Comparison of ENCODE assay signal across 21 mouse cellular contexts in the genomic region with DNA sequence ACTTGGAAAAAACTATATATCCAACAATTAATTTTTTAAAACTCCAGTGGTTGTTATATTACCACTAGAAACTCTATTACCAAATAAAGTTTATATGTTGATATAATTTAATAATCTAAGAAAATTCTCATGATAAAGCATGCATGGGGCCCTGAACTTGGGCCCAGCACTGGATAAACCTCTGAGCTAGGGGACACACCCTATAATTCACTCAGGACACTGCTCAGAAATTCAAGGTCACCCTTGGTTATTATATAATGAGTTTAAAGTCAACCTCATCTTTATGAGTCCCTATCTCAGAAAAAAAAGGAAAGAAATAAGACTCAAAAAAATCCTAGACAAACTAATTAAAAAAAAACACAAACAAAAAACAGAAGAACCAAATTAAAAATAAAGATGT. TPM values are rescaled to one million over a fixed set of nuclear protein-coding genes. Genes with fewer than 3 reads are reported as not detected.
A peak's percentile ranks its signal among the peaks of the same experiment; 100 is the strongest.
DNase-seq lines count a peak whose midpoint lies in the region; ATAC-seq and TF ChIP-seq lines count a peak whose summit lies in the region.
"Had no signal": no experiment of that assay in that cellular context is flagged by ENCODE, and none has a peak within 500 bp of the region (broad histone marks: within the 10 kb centered on the region; RNA-seq: fewer than 3 reads in every experiment).

No protein-coding gene starts in this region.

- no peaks in the 10 kb centered on the region for H3K4me1 ChIP-seq in intestine, embryonic 15.5 days (replicated peaks)
- no peaks in the 10 kb centered on the region for H3K4me1 ChIP-seq in intestine, postnatal 0 days (replicated peaks; ENCODE audit: control insufficient read depth, insufficient read depth, low read length)
- H3K4me1 ChIP-seq in intestine, embryonic 16.5 days (ENCODE audit: control insufficient read depth, insufficient read depth, low read length), result no peaks in the 10 kb centered on the region

- no peaks in the 10 kb centered on the region for H3K36me3 ChIP-seq in intestine, embryonic 15.5 days
- H3K36me3 ChIP-seq in intestine, postnatal 0 days (ENCODE audit: control insufficient read depth, insufficient read depth), result no peaks in the 10 kb centered on the region
- no peaks in the 10 kb centered on the region for H3K36me3 ChIP-seq in intestine, embryonic 16.5 days (ENCODE audit: control insufficient read depth, insufficient read depth, low read length)

- peak; percentile 35 for DNase-seq in heart, adult 11 months
- no peak for DNase-seq in heart, adult 18-20 months
- no peak for DNase-seq in left cerebral cortex, adult 9 months (ENCODE audit: low spot score in 2 of 2)
- DNase-seq: adrenal gland, adult 2 months; adrenal gland, adult 8-10 months; adrenal gland, postnatal 10 days; adrenal gland, postnatal 14 days; adrenal gland, postnatal 25 days; adrenal gland, postnatal 36 days; B cell, adult 2 months; cerebellum, adult 11 months; cerebellum, adult 11-12 months; cerebellum, adult 18-20 months had no signal

- no peak overlapping the region for H3K4me2 ChIP-seq in intestine, embryonic 15.5 days (replicated peaks)
- no peak overlapping the region for H3K4me2 ChIP-seq in intestine, postnatal 0 days (replicated peaks; ENCODE audit: low read depth)
- H3K4me2 ChIP-seq in intestine, embryonic 16.5 days (ENCODE audit: low read depth, low read length), result no peak overlapping the region

- no peak for TF ChIP-seq CTCF in intestine, postnatal 0 days (IDR thresholded peaks at IDR 0.05; ENCODE audit: low read depth)

- no peak overlapping the region for H3K4me3 ChIP-seq in intestine, embryonic 15.5 days (replicated peaks)
- no peak overlapping the region for H3K4me3 ChIP-seq in intestine, postnatal 0 days (ENCODE audit: low read depth, low read length)
- H3K4me3 ChIP-seq in intestine, embryonic 16.5 days (ENCODE audit: low read length), result no peak overlapping the region

- H3K9me3 ChIP-seq in intestine, embryonic 15.5 days, result no peaks in the 10 kb centered on the region
- no peaks in the 10 kb centered on the region for H3K9me3 ChIP-seq in intestine, postnatal 0 days (ENCODE audit: control insufficient read depth)
- H3K9me3 ChIP-seq in intestine, embryonic 16.5 days (ENCODE audit: control insufficient read depth, low read length), result no peaks in the 10 kb centered on the region
- H3K9me3 ChIP-seq: G1E had no signal

- H3K27ac ChIP-seq in intestine, embryonic 15.5 days, result no peak overlapping the region
- H3K27ac ChIP-seq in intestine, postnatal 0 days (ENCODE audit: low read depth, low read length), result no peak overlapping the region
- H3K27ac ChIP-seq in intestine, embryonic 16.5 days (ENCODE audit: low read length), result no peak overlapping the region

- ATAC-seq in intestine, embryonic 15.5 days, result peak; percentile 79
- ATAC-seq in intestine, postnatal 0 days, result no peak
- ATAC-seq in intestine, embryonic 16.5 days, result peak; percentile 69
- ATAC-seq: activated CD4-positive, CD25-positive, alpha-beta regulatory T cell, adult 4 months; CD4-positive, CD25-positive, alpha-beta regulatory T cell, adult 4 months; Patski had no signal

- no peaks in the 10 kb centered on the region for H3K27me3 ChIP-seq in intestine, embryonic 15.5 days (replicated peaks)
- H3K27me3 ChIP-seq in intestine, postnatal 0 days (replicated peaks; ENCODE audit: control insufficient read depth, insufficient read depth, low read length), result no peaks in the 10 kb centered on the region
- no peaks in the 10 kb centered on the region for H3K27me3 ChIP-seq in intestine, embryonic 16.5 days (replicated peaks; ENCODE audit: control insufficient read depth, insufficient read depth, low read length)
- H3K27me3 ChIP-seq: CH12.LX, Patski had no signal

- no peak overlapping the region for H3K9ac ChIP-seq in intestine, embryonic 15.5 days
- H3K9ac ChIP-seq in intestine, postnatal 0 days (ENCODE audit: low read depth, low read length), result no peak overlapping the region
- H3K9ac ChIP-seq in intestine, embryonic 16.5 days (ENCODE audit: low read depth, low read length), result no peak overlapping the region

RNA-seq across cellular contexts. Expression of a gene that starts 8.7 kb away (rescaled TPM):
- 10 to 100 TPM; 17.9 to 23.6 TPM for total RNA-seq in heart, adult 18-20 months (2021)
- polyA plus RNA-seq in intestine, embryonic 15.5 days (2015; fragmentation: Nextera tagmentation; extraction: Ambion mirVana), result 18.4 and 24.8 TPM in 2 replicates
- polyA plus RNA-seq in intestine, postnatal 0 days (2015; fragmentation: Nextera tagmentation; extraction: Ambion mirVana), result 14.1 and 15.1 TPM in 2 replicates
- 13.0 and 14.9 TPM in 2 replicates for polyA plus RNA-seq in intestine, embryonic 16.5 days (2015; fragmentation: Nextera tagmentation; extraction: Ambion mirVana)
